Mouse (Mus musculus): ENCODE data around the gene Syt12. TPM values are rescaled to one million over a fixed set of nuclear protein-coding genes. Genes with fewer than 3 reads are reported as not detected.

The Syt12 gene
- polyA plus RNA-seq, 1 experiment from 2014 or later: 1.9 TPM

- Histone ChIP-seq H3K27me3 (replicated peaks; ENCODE audit: control insufficient read depth, insufficient read depth, low read length) (no peaks in the 10 kb centered on the region), H3K9ac (ENCODE audit: low read length) (no peak overlapping the region), H3K9me3 (replicated peaks; ENCODE audit: control insufficient read depth, low read length) (no peaks in the 10 kb centered on the region), H3K36me3 (ENCODE audit: control insufficient read depth, insufficient read depth, low read length) (no peaks in the 10 kb centered on the region), H3K4me2 (ENCODE audit: low read length) (no peak overlapping the region), H3K4me1 (ENCODE audit: control insufficient read depth, insufficient read depth, low read length) (no peaks in the 10 kb centered on the region), H3K4me3 (ENCODE audit: low read depth, low read length) (no peak overlapping the region), H3K27ac (ENCODE audit: low read depth, low read length) (no peak overlapping the region)
- DNase-seq (ENCODE audit: low spot score): no peak
- 76% methylated on average over 7 of the region's 7 CpGs for WGBS
- ATAC-seq: no peak
Observed at GRCm38 (mm10) chr19:4494707-4495106, 17.5 kb upstream of the Syt12 start.

- Histone ChIP-seq H3K9me3 (replicated peaks; ENCODE audit: control insufficient read depth, low read length) (no peaks in the 10 kb centered on the region), H3K4me2 (ENCODE audit: low read length) (no peak overlapping the region), H3K4me3 (ENCODE audit: low read depth, low read length) (no peak overlapping the region), H3K36me3 (ENCODE audit: control insufficient read depth, insufficient read depth, low read length) (no peaks in the 10 kb centered on the region), H3K4me1 (ENCODE audit: control insufficient read depth, insufficient read depth, low read length) (no peaks in the 10 kb centered on the region), H3K27me3 (replicated peaks; ENCODE audit: control insufficient read depth, insufficient read depth, low read length) (no peaks in the 10 kb centered on the region), H3K27ac (ENCODE audit: low read depth, low read length) (no peak overlapping the region), H3K9ac (ENCODE audit: low read length) (no peak overlapping the region)
- DNase-seq (ENCODE audit: low spot score): no peak
- 60% methylated on average over 9 of the region's 9 CpGs for WGBS
- no peak for ATAC-seq
Observed at GRCm38 (mm10) chr19:4492526-4493296, 15.5 kb upstream of the Syt12 start.

- no peak overlapping the region for H3K4me2 ChIP-seq (ENCODE audit: low read length)
- no peaks in the 10 kb centered on the region for H3K9me3 ChIP-seq (replicated peaks; ENCODE audit: control insufficient read depth, low read length)
- DNase-seq (ENCODE audit: low spot score) (no peak), ATAC-seq (no peak)
- H3K36me3 ChIP-seq (ENCODE audit: control insufficient read depth, insufficient read depth, low read length): no peaks in the 10 kb centered on the region
- no peak overlapping the region for H3K9ac ChIP-seq (ENCODE audit: low read length)
- H3K4me1 ChIP-seq (ENCODE audit: control insufficient read depth, insufficient read depth, low read length): no peaks in the 10 kb centered on the region
- H3K27me3 ChIP-seq (replicated peaks; ENCODE audit: control insufficient read depth, insufficient read depth, low read length): no peaks in the 10 kb centered on the region
- no peak overlapping the region for H3K4me3 ChIP-seq (ENCODE audit: low read depth, low read length)
- no peak overlapping the region for H3K27ac ChIP-seq (ENCODE audit: low read depth, low read length)
- WGBS: 72% methylated on average over 10 of the region's 10 CpGs
Observed at GRCm38 (mm10) chr19:4491080-4491695, 13.9 kb upstream of the Syt12 start.

GRCm38 (mm10) chr19:4487877-4488276 is 10.6 kb upstream of the Syt12 start:
- H3K4me1 ChIP-seq (ENCODE audit: control insufficient read depth, insufficient read depth, low read length): no peaks in the 10 kb centered on the region
- no peaks in the 10 kb centered on the region for H3K27me3 ChIP-seq (replicated peaks; ENCODE audit: control insufficient read depth, insufficient read depth, low read length)
- 71% methylated on average over 2 of the region's 2 CpGs for WGBS
- no peaks in the 10 kb centered on the region for H3K9me3 ChIP-seq (replicated peaks; ENCODE audit: control insufficient read depth, low read length)
- H3K9ac ChIP-seq (ENCODE audit: low read length): no peak overlapping the region
- DNase-seq (ENCODE audit: low spot score) (no peak), ATAC-seq (no peak)
- no peak overlapping the region for H3K4me3 ChIP-seq (ENCODE audit: low read depth, low read length)
- no peaks in the 10 kb centered on the region for H3K36me3 ChIP-seq (ENCODE audit: control insufficient read depth, insufficient read depth, low read length)
- no peak overlapping the region for H3K4me2 ChIP-seq (ENCODE audit: low read length)
- no peak overlapping the region for H3K27ac ChIP-seq (ENCODE audit: low read depth, low read length)

- H3K9ac ChIP-seq (ENCODE audit: low read length): no peak overlapping the region
- 73% methylated on average over 5 of the region's 5 CpGs for WGBS
- no peak overlapping the region for H3K4me3 ChIP-seq (ENCODE audit: low read depth, low read length)
- H3K4me1 ChIP-seq (ENCODE audit: control insufficient read depth, insufficient read depth, low read length): no peaks in the 10 kb centered on the region
- DNase-seq (ENCODE audit: low spot score) (no peak), ATAC-seq (no peak)
- H3K4me2 ChIP-seq (ENCODE audit: low read length): no peak overlapping the region
- no peaks in the 10 kb centered on the region for H3K9me3 ChIP-seq (replicated peaks; ENCODE audit: control insufficient read depth, low read length)
- no peaks in the 10 kb centered on the region for H3K36me3 ChIP-seq (ENCODE audit: control insufficient read depth, insufficient read depth, low read length)
- H3K27ac ChIP-seq (ENCODE audit: low read depth, low read length): no peak overlapping the region
- no peaks in the 10 kb centered on the region for H3K27me3 ChIP-seq (replicated peaks; ENCODE audit: control insufficient read depth, insufficient read depth, low read length)
Observed at GRCm38 (mm10) chr19:4485006-4485405, 7.8 kb upstream of the Syt12 start.

- Histone ChIP-seq H3K9me3 (replicated peaks; ENCODE audit: control insufficient read depth, low read length) (no peaks in the 10 kb centered on the region), H3K4me3 (ENCODE audit: low read depth, low read length) (no peak overlapping the region), H3K27ac (ENCODE audit: low read depth, low read length) (no peak overlapping the region), H3K36me3 (ENCODE audit: control insufficient read depth, insufficient read depth, low read length) (no peaks in the 10 kb centered on the region), H3K4me2 (ENCODE audit: low read length) (no peak overlapping the region), H3K4me1 (ENCODE audit: control insufficient read depth, insufficient read depth, low read length) (0 out of 2 replicates have a peak, but pooled peaks cover under 1% of the 10 kb centered on the region), H3K9ac (ENCODE audit: low read length) (no peak overlapping the region), H3K27me3 (replicated peaks; ENCODE audit: control insufficient read depth, insufficient read depth, low read length) (peaks cover 5% of the 10 kb centered on the region)
- ATAC-seq (no peak), DNase-seq (ENCODE audit: low spot score) (no peak)
- WGBS: 86% methylated on average over 3 of the region's 3 CpGs
Observed at GRCm38 (mm10) chr19:4482111-4482859, 5.0 kb upstream of the Syt12 start.

GRCm38 (mm10) chr19:4481326-4481725 is 4.1 kb upstream of the Syt12 start:
- Histone ChIP-seq H3K36me3 (ENCODE audit: control insufficient read depth, insufficient read depth, low read length) (no peaks in the 10 kb centered on the region), H3K9me3 (replicated peaks; ENCODE audit: control insufficient read depth, low read length) (no peaks in the 10 kb centered on the region), H3K4me1 (ENCODE audit: control insufficient read depth, insufficient read depth, low read length) (0 out of 2 replicates have a peak, but pooled peaks cover 6% of the 10 kb centered on the region), H3K27me3 (replicated peaks; ENCODE audit: control insufficient read depth, insufficient read depth, low read length) (peaks cover 12% of the 10 kb centered on the region), H3K9ac (ENCODE audit: low read length) (no peak overlapping the region), H3K27ac (ENCODE audit: low read depth, low read length) (no peak overlapping the region), H3K4me2 (ENCODE audit: low read length) (no peak overlapping the region), H3K4me3 (ENCODE audit: low read depth, low read length) (no peak overlapping the region)
- no peak for ATAC-seq
- DNase-seq (ENCODE audit: low spot score): no peak
- WGBS: 67% methylated on average over 4 of the region's 4 CpGs

- H3K9me3 ChIP-seq (replicated peaks; ENCODE audit: control insufficient read depth, low read length): no peaks in the 10 kb centered on the region
- no peak for DNase-seq (ENCODE audit: low spot score)
- no peak for ATAC-seq
- 0 out of 2 replicates have a peak, but pooled peaks cover 6% of the 10 kb centered on the region for H3K4me1 ChIP-seq (ENCODE audit: control insufficient read depth, insufficient read depth, low read length)
- WGBS: 84% methylated on average over 2 of the region's 2 CpGs
- H3K36me3 ChIP-seq (ENCODE audit: control insufficient read depth, insufficient read depth, low read length): no peaks in the 10 kb centered on the region
- no peak overlapping the region for H3K27ac ChIP-seq (ENCODE audit: low read depth, low read length)
- H3K4me3 ChIP-seq (ENCODE audit: low read depth, low read length): no peak overlapping the region
- peaks cover 25% of the 10 kb centered on the region for H3K27me3 ChIP-seq (replicated peaks; ENCODE audit: control insufficient read depth, insufficient read depth, low read length)
- no peak overlapping the region for H3K9ac ChIP-seq (ENCODE audit: low read length)
- no peak overlapping the region for H3K4me2 ChIP-seq (ENCODE audit: low read length)
Observed at GRCm38 (mm10) chr19:4480041-4480440, 2.8 kb upstream of the Syt12 start.

- H3K27me3 ChIP-seq (replicated peaks; ENCODE audit: control insufficient read depth, insufficient read depth, low read length): peaks cover 25% of the 10 kb centered on the region
- no peak overlapping the region for H3K9ac ChIP-seq (ENCODE audit: low read length)
- ATAC-seq (no peak), DNase-seq (ENCODE audit: low spot score) (no peak)
- no peak overlapping the region for H3K27ac ChIP-seq (ENCODE audit: low read depth, low read length)
- H3K9me3 ChIP-seq (replicated peaks; ENCODE audit: control insufficient read depth, low read length): no peaks in the 10 kb centered on the region
- H3K4me3 ChIP-seq (ENCODE audit: low read depth, low read length): no peak overlapping the region
- H3K4me2 ChIP-seq (ENCODE audit: low read length): no peak overlapping the region
- no peaks in the 10 kb centered on the region for H3K36me3 ChIP-seq (ENCODE audit: control insufficient read depth, insufficient read depth, low read length)
- 32% methylated on average over 1 of the region's 1 CpGs for WGBS
- 0 out of 2 replicates have a peak, but pooled peaks cover 6% of the 10 kb centered on the region for H3K4me1 ChIP-seq (ENCODE audit: control insufficient read depth, insufficient read depth, low read length)
Observed at GRCm38 (mm10) chr19:4478190-4478516, 906 bp upstream of the Syt12 start.

Measured in forebrain, embryonic 14.5 days (tissue).